Mouse (Mus musculus) intestine, embryonic 15.5 days (tissue): ENCODE results near the gene Mdh1b. TPM values are rescaled to one million over a fixed set of nuclear protein-coding genes. Genes with fewer than 3 reads are reported as not detected.

Experiments used
- polyA plus RNA-seq: library from polyadenylated mRNA; unstranded; fragments of >200 nt; fragmentation: Nextera tagmentation; extraction: Ambion mirVana; gene quantifications from 2 replicates; pipeline ENCODE4 v1.2.1, GENCODE M21; 2015

Gene Mdh1b
- polyA plus RNA-seq, 1 experiment from 2014 or later, result not detected

Other genes starting within 250 kb of the Mdh1b start
- gene Gm39653, start 114.3 kb downstream of the Mdh1b start, polyA plus RNA-seq, result not detected in 2 replicates
- not detected in 2 replicates for gene Dytn, start 43.4 kb downstream of the Mdh1b start, polyA plus RNA-seq
- gene Fastkd2, start 296 bp upstream of the Mdh1b start, polyA plus RNA-seq, result 84.2 and 86.0 TPM in 2 replicates
- not detected in 2 replicates for gene 4933402D24Rik, start 38.9 kb upstream of the Mdh1b start, polyA plus RNA-seq